ENCODE assay signal across 14 mouse cellular contexts in genomic region chr11:115198932-115199384, GRCm38 (mm10). TPM values are rescaled to one million over a fixed set of nuclear protein-coding genes. Genes with fewer than 3 reads are reported as not detected.
A peak's percentile ranks its signal among the peaks of the same experiment; 100 is the strongest.
DNase-seq lines count a peak whose midpoint lies in the region; ATAC-seq and TF ChIP-seq lines count a peak whose summit lies in the region.
"Had no signal": no experiment of that assay in that cellular context is flagged by ENCODE, and none has a peak within 500 bp of the region (broad histone marks: within the 10 kb centered on the region; RNA-seq: fewer than 3 reads in every experiment).

No protein-coding gene starts in this region.

- DNase-seq in CD8-positive naive resting alpha-beta T cell, adult 2 months (ENCODE audit: low read depth in 2 of 2, low spot score in 2 of 2): peak; percentile 29 to 33
- peak; percentile 70 for DNase-seq in naive thymus-derived CD4-positive, alpha-beta T cell, adult 2 months (ENCODE audit: low read depth)
- DNase-seq in thymus, postnatal 4 days: no peak
- DNase-seq in kidney, adult 2 months: no peak
- DNase-seq: cerebellum, adult 18-20 months; heart, adult 11 months; right cerebral cortex, postnatal 25 days; thymus, adult 18-20 months had no signal

- H3K4me3 ChIP-seq in intestine, embryonic 15.5 days (replicated peaks): no peak overlapping the region
- H3K4me3 ChIP-seq in intestine, embryonic 16.5 days (ENCODE audit: low read length): no peak overlapping the region
- peak overlapping the region; percentile 53 for H3K4me3 ChIP-seq in bone marrow macrophage, adult 2 months (ENCODE audit: insufficient read depth, low read length)
- no peak overlapping the region for H3K4me3 ChIP-seq in kidney, adult 2 months (ENCODE audit: insufficient read depth, low read depth, low read length)
- H3K4me3 ChIP-seq: forebrain, embryonic 13.5 days had no signal

- 49% methylated on average over 12 of the region's 12 CpGs for WGBS in intestine, embryonic 15.5 days
- 49% methylated on average over 12 of the region's 12 CpGs for WGBS in intestine, embryonic 16.5 days
- WGBS in kidney, adult 2 months: 72% methylated on average over 12 of the region's 12 CpGs

- H3K36me3 ChIP-seq in intestine, embryonic 15.5 days: no peaks in the 10 kb centered on the region
- H3K36me3 ChIP-seq in intestine, embryonic 16.5 days (ENCODE audit: control insufficient read depth, insufficient read depth, low read length): 0 out of 2 replicates have a peak, but pooled peaks cover 3% of the 10 kb centered on the region
- no peaks in the 10 kb centered on the region for H3K36me3 ChIP-seq in kidney, adult 2 months (ENCODE audit: control insufficient read depth, insufficient read depth, low read length)

- no peak for TF ChIP-seq CTCF in bone marrow macrophage, adult 2 months (IDR thresholded peaks at IDR 0.05; ENCODE audit: low read depth, low read length)
- TF ChIP-seq CTCF in kidney, adult 2 months (conservative IDR thresholded peaks at IDR 0.05; ENCODE audit: insufficient read depth, insufficient read length, low read depth, low read length): no peak

- no peak overlapping the region for H3K4me2 ChIP-seq in intestine, embryonic 15.5 days (replicated peaks)
- H3K4me2 ChIP-seq in intestine, embryonic 16.5 days (ENCODE audit: low read depth, low read length): no peak overlapping the region
- H3K4me2 ChIP-seq: forebrain, embryonic 13.5 days; liver, embryonic 11.5 days had no signal

- H3K27ac ChIP-seq in intestine, embryonic 15.5 days: no peak overlapping the region
- no peak overlapping the region for H3K27ac ChIP-seq in intestine, embryonic 16.5 days (ENCODE audit: low read length)
- peak overlapping the region; percentile 80 for H3K27ac ChIP-seq in bone marrow macrophage, adult 2 months (ENCODE audit: insufficient read depth, low read depth, low read length)
- no peak overlapping the region for H3K27ac ChIP-seq in kidney, adult 2 months (ENCODE audit: insufficient read depth, low read depth, low read length)
- H3K27ac ChIP-seq: forebrain, embryonic 13.5 days; kidney, postnatal 0 days had no signal

- TF ChIP-seq POLR2A in bone marrow macrophage, adult 2 months (IDR thresholded peaks at IDR 0.05; ENCODE audit: borderline replicate concordance, low read depth, low read length): no peak
- TF ChIP-seq POLR2A in kidney, adult 2 months (IDR thresholded peaks at IDR 0.05; ENCODE audit: low read depth, low read length): no peak

- H3K27me3 ChIP-seq in intestine, embryonic 15.5 days (replicated peaks): no peaks in the 10 kb centered on the region
- H3K27me3 ChIP-seq in intestine, embryonic 16.5 days (replicated peaks; ENCODE audit: control insufficient read depth, insufficient read depth, low read length): no peaks in the 10 kb centered on the region
- no peaks in the 10 kb centered on the region for H3K27me3 ChIP-seq in kidney, adult 2 months (replicated peaks; ENCODE audit: control insufficient read depth, insufficient read depth, low read length)
- H3K27me3 ChIP-seq: forebrain, embryonic 13.5 days had no signal

- no peaks in the 10 kb centered on the region for H3K9me3 ChIP-seq in intestine, embryonic 15.5 days
- H3K9me3 ChIP-seq in intestine, embryonic 16.5 days (ENCODE audit: control insufficient read depth, low read length): no peaks in the 10 kb centered on the region
- H3K9me3 ChIP-seq: forebrain, embryonic 13.5 days had no signal

- no peak for ATAC-seq in intestine, embryonic 15.5 days
- no peak for ATAC-seq in intestine, embryonic 16.5 days
- ATAC-seq: forebrain, embryonic 13.5 days had no signal

- no peaks in the 10 kb centered on the region for H3K4me1 ChIP-seq in intestine, embryonic 15.5 days (replicated peaks)
- H3K4me1 ChIP-seq in intestine, embryonic 16.5 days (ENCODE audit: control insufficient read depth, insufficient read depth, low read length): no peaks in the 10 kb centered on the region
- peaks cover 28% of the 10 kb centered on the region for H3K4me1 ChIP-seq in bone marrow macrophage, adult 2 months (ENCODE audit: control insufficient read depth, insufficient read depth, low read length)
- no peaks in the 10 kb centered on the region for H3K4me1 ChIP-seq in kidney, adult 2 months (ENCODE audit: control insufficient read depth, insufficient read depth, low read length)
- H3K4me1 ChIP-seq: forebrain, embryonic 13.5 days had no signal

- peak overlapping the region; percentile 10; the same call in 1 of the 2 replicates for H3K9ac ChIP-seq in intestine, embryonic 15.5 days
- H3K9ac ChIP-seq in intestine, embryonic 16.5 days (ENCODE audit: low read depth, low read length): no peak overlapping the region
- H3K9ac ChIP-seq: forebrain, embryonic 13.5 days had no signal

RNA-seq across cellular contexts. Expression of gene Nat9, which starts 11.3 kb away (rescaled TPM):
- polyA plus RNA-seq in intestine, embryonic 15.5 days (2015; fragmentation: Nextera tagmentation; extraction: Ambion mirVana): 20.5 and 20.6 TPM in 2 replicates
- polyA plus RNA-seq in intestine, embryonic 16.5 days (2015; fragmentation: Nextera tagmentation; extraction: Ambion mirVana): 24.9 and 26.5 TPM in 2 replicates
- 23.5 and 24.0 TPM in 2 replicates for polyA plus RNA-seq in bone marrow macrophage, adult 2 months (2012; ENCODE audit: insufficient read depth, insufficient read length, missing spikeins)
- 32.4 and 35.3 TPM in 2 replicates for polyA plus RNA-seq in kidney, adult 2 months (2012; rRNA removed)

RNA-seq across cellular contexts. Expression of gene Tmem104, which starts 11.7 kb away (rescaled TPM):
- 9.3 and 12.2 TPM in 2 replicates for polyA plus RNA-seq in intestine, embryonic 15.5 days (2015; fragmentation: Nextera tagmentation; extraction: Ambion mirVana)
- polyA plus RNA-seq in intestine, embryonic 16.5 days (2015; fragmentation: Nextera tagmentation; extraction: Ambion mirVana): 11.6 and 13.2 TPM in 2 replicates
- polyA plus RNA-seq in bone marrow macrophage, adult 2 months (2012; ENCODE audit: insufficient read depth, insufficient read length, missing spikeins): 40.2 and 42.7 TPM in 2 replicates
- 13.0 and 14.8 TPM in 2 replicates for polyA plus RNA-seq in kidney, adult 2 months (2012; rRNA removed)

RNA-seq across cellular contexts. Expression of gene Slc9a3r1, which starts 35.8 kb away (rescaled TPM):
- polyA plus RNA-seq in intestine, embryonic 15.5 days (2015; fragmentation: Nextera tagmentation; extraction: Ambion mirVana): 252 and 270 TPM in 2 replicates
- 380 and 424 TPM in 2 replicates for polyA plus RNA-seq in intestine, embryonic 16.5 days (2015; fragmentation: Nextera tagmentation; extraction: Ambion mirVana)
- polyA plus RNA-seq in bone marrow macrophage, adult 2 months (2012; ENCODE audit: insufficient read depth, insufficient read length, missing spikeins): 76.2 and 78.8 TPM in 2 replicates
- polyA plus RNA-seq in kidney, adult 2 months (2012; rRNA removed): 229 and 239 TPM in 2 replicates

Comparison
In these comparisons a context has a peak if more than half of its experiments do, and no peak if none do; other contexts are left out.
1. DNase-seq: peak in CD8-positive naive resting alpha-beta T cell, adult 2 months (2 of 2) and naive thymus-derived CD4-positive, alpha-beta T cell, adult 2 months (single experiment); none in thymus, postnatal 4 days (single experiment) and kidney, adult 2 months (single experiment).